Mouse (Mus musculus): ENCODE results near the gene Pde6c. TPM values are rescaled to one million over a fixed set of nuclear protein-coding genes. Genes with fewer than 3 reads are reported as not detected.

The Pde6c gene
- polyA plus RNA-seq, 1 experiment from 2014 or later, result 0.21 TPM

DNA sequence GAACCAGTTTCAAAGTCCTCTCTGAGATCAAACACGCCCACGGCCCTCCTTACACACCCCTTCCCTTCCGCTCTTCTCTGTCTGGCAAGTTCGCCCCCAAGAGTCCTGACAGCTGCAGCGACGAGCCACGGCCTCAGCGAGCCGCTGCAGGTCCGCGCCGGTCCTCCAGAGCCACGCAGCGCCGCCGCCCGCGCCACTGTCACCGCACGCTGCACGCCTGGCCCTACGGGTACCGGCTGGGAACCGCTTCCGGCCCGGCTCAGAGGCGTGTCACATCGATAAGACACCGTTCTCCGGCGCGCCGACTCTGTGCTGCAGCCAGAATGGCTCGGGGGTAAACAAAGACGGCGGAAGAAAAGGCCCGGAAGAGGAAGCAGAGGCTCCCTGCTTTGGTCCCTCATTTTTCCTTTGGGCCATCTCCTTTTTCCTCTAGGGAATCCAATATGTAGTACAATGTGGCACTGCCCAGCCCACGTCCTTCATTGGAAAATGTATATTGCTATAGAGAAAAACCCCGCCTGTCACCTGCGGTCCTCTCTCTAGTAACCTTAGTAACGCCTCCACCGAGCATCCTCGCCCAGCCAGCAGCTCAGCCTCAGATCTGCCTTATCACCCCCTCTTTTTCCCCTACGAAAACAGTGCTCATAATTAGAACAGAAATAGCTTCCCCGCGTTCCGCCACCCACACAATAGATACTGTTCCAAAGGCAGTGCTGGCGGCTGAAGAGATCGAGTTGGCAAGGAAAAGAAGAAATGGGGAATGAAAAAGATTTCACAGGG is 91.5 kb downstream of the Pde6c start, which contains the start of gene Fra10ac1:
Gene Fra10ac1 (minus strand): TSS at position 252 of the 780 bp plus-strand sequence.
- H3K4me3 ChIP-seq (replicated peaks; ENCODE audit: low read depth, low read length), result peak within 1 kb of the TSS; percentile 47
- under 1% methylated on average over 49 of the region's 49 CpGs for WGBS
- DNase-seq (peak; percentile 95), ATAC-seq (ENCODE audit: low FRiP score, low TSS enrichment) (peak; percentile 97)
- H3K27ac ChIP-seq (replicated peaks; ENCODE audit: low read depth, low read length), result peak within 1 kb of the TSS; percentile 97
- H3K27me3 ChIP-seq (ENCODE audit: control insufficient read depth, insufficient read depth, low read length), result no peaks in the 10 kb centered on the region
- H3K9me3 ChIP-seq (ENCODE audit: control insufficient read depth, low read length), result no peaks in the 10 kb centered on the region
- peak within 1 kb of the TSS; percentile 79 for H3K4me2 ChIP-seq (ENCODE audit: low read length)
- H3K4me1 ChIP-seq (ENCODE audit: control insufficient read depth, insufficient read depth, low read length), result peaks cover 8% of the 10 kb centered on the region; the same call in 1 of the 2 replicates
- peak within 1 kb of the TSS; percentile 75 for H3K9ac ChIP-seq (replicated peaks; ENCODE audit: low read length)
- 0 out of 2 replicates have a peak, but pooled peaks cover 4% of the 10 kb centered on the region for H3K36me3 ChIP-seq (ENCODE audit: control insufficient read depth, insufficient read depth, low read length)

DNA sequence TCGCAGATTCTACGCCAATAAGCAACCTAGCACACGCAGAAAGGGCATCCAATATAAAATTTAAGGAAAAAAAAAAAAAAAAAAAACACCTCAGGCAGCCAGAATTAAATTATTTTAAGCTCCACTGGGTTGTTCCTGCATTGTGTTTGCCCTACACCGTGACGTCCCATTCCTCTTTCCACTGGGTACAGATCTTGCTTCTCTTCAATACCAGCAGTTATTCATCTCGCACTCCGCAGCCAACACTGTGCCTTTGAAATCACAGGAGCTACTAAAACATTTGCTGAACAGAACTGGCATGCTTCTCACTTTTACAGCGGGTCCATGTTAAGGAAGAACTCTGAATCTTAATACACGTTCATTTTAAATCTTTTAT is 92.1 kb downstream of the Pde6c start:
- Histone ChIP-seq H3K4me2 (ENCODE audit: low read length) (peak overlapping the region; percentile 79), H3K9me3 (ENCODE audit: control insufficient read depth, low read length) (no peaks in the 10 kb centered on the region), H3K27ac (replicated peaks; ENCODE audit: low read depth, low read length) (peak overlapping the region; percentile 97), H3K9ac (replicated peaks; ENCODE audit: low read length) (peak overlapping the region; percentile 75), H3K4me1 (ENCODE audit: control insufficient read depth, insufficient read depth, low read length) (peaks cover 8% of the 10 kb centered on the region; the same call in 1 of the 2 replicates), H3K4me3 (replicated peaks; ENCODE audit: low read depth, low read length) (peak overlapping the region; percentile 47), H3K27me3 (ENCODE audit: control insufficient read depth, insufficient read depth, low read length) (no peaks in the 10 kb centered on the region), H3K36me3 (ENCODE audit: control insufficient read depth, insufficient read depth, low read length) (0 out of 2 replicates have a peak, but pooled peaks cover under 1% of the 10 kb centered on the region)
- 4% methylated on average over 9 of the region's 9 CpGs for WGBS
- ATAC-seq (ENCODE audit: low FRiP score, low TSS enrichment) (peak; percentile 55; the same call in 1 of the 2 replicates), DNase-seq (peak; percentile 74)

DNA sequence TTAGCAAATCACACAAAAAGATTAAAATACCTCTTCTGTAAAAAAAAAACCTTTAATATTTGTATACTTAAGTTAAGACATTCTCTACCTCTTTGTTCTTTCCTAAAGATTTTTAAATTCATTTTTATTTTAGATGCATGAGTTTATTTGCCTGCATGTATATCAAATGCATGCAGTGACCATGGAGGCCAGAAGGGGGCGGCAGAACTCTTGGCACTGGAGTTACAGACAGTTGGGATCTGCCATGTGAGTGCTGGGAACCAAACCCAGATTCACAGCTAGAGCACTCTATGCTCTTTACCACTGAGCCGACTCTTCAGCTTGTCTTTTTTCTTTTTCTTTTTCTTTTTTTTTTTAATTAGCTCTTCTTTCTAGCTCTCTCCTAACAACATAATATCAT is 96.1 kb downstream of the Pde6c start:
- Histone ChIP-seq H3K4me3 (replicated peaks; ENCODE audit: low read depth, low read length) (no peak overlapping the region), H3K36me3 (ENCODE audit: control insufficient read depth, insufficient read depth, low read length) (no peaks in the 10 kb centered on the region), H3K4me1 (ENCODE audit: control insufficient read depth, insufficient read depth, low read length) (no peaks in the 10 kb centered on the region), H3K4me2 (ENCODE audit: low read length) (no peak overlapping the region), H3K9me3 (ENCODE audit: control insufficient read depth, low read length) (no peaks in the 10 kb centered on the region), H3K27me3 (ENCODE audit: control insufficient read depth, insufficient read depth, low read length) (no peaks in the 10 kb centered on the region), H3K9ac (replicated peaks; ENCODE audit: low read length) (no peak overlapping the region), H3K27ac (replicated peaks; ENCODE audit: low read depth, low read length) (no peak overlapping the region)
- 56% methylated on average over 2 of the region's 2 CpGs for WGBS
- ATAC-seq (ENCODE audit: low FRiP score, low TSS enrichment), result no peak
- no peak for DNase-seq

DNA sequence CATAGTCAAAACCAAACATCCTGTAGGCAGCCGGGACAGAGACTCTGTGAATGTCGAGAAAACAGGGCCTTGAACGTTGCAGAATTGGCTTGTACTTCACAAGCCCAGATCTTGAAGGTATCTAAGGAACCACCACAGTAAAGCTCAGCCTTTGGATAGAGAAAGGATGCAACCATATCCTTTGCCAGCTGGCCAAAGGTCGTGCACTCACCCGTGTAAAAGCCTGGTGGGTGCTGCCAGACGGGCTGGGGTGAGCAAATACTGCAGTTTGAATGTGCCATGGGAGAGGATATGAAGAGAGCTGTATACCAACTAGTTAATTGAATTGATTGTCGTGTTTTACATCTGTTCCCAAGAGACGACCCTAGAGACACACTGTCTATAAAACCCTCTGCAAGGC is 99.5 kb downstream of the Pde6c start:
- 16% methylated on average over 8 of the region's 8 CpGs for WGBS
- Histone ChIP-seq H3K9me3 (ENCODE audit: control insufficient read depth, low read length) (no peaks in the 10 kb centered on the region), H3K27me3 (ENCODE audit: control insufficient read depth, insufficient read depth, low read length) (no peaks in the 10 kb centered on the region), H3K4me2 (ENCODE audit: low read length) (no peak overlapping the region), H3K9ac (replicated peaks; ENCODE audit: low read length) (no peak overlapping the region), H3K27ac (replicated peaks; ENCODE audit: low read depth, low read length) (no peak overlapping the region), H3K4me3 (replicated peaks; ENCODE audit: low read depth, low read length) (no peak overlapping the region), H3K4me1 (ENCODE audit: control insufficient read depth, insufficient read depth, low read length) (no peaks in the 10 kb centered on the region), H3K36me3 (ENCODE audit: control insufficient read depth, insufficient read depth, low read length) (no peaks in the 10 kb centered on the region)
- DNase-seq (no peak), ATAC-seq (ENCODE audit: low FRiP score, low TSS enrichment) (no peak)

GRCm38 (mm10) chr19:38232516-38232915 is 99.9 kb downstream of the Pde6c start:
- H3K9ac ChIP-seq (replicated peaks; ENCODE audit: low read length), result no peak overlapping the region
- no peak overlapping the region for H3K4me2 ChIP-seq (ENCODE audit: low read length)
- H3K4me1 ChIP-seq (ENCODE audit: control insufficient read depth, insufficient read depth, low read length), result no peaks in the 10 kb centered on the region
- H3K27me3 ChIP-seq (ENCODE audit: control insufficient read depth, insufficient read depth, low read length), result no peaks in the 10 kb centered on the region
- WGBS, result 6% methylated on average over 4 of the region's 4 CpGs
- no peak for DNase-seq
- ATAC-seq (ENCODE audit: low FRiP score, low TSS enrichment), result no peak
- no peak overlapping the region for H3K4me3 ChIP-seq (replicated peaks; ENCODE audit: low read depth, low read length)
- H3K9me3 ChIP-seq (ENCODE audit: control insufficient read depth, low read length), result no peaks in the 10 kb centered on the region
- H3K27ac ChIP-seq (replicated peaks; ENCODE audit: low read depth, low read length), result no peak overlapping the region
- H3K36me3 ChIP-seq (ENCODE audit: control insufficient read depth, insufficient read depth, low read length), result no peaks in the 10 kb centered on the region

Other genes with a start within 250 kb of the Pde6c start
- 0.15 and 1.1 TPM in 2 replicates for gene Myof, start 89.2 kb upstream of the Pde6c start, polyA plus RNA-seq (2014; fragmentation: Nextera tagmentation; extraction: Ambion mirVana)
- gene Cep55, start 77.8 kb upstream of the Pde6c start, polyA plus RNA-seq (2014; fragmentation: Nextera tagmentation; extraction: Ambion mirVana), result 2.8 and 10.0 TPM in 2 replicates
- 0.14 and 0.15 TPM in 2 replicates for gene Ffar4, start 35.7 kb upstream of the Pde6c start, polyA plus RNA-seq (2014; fragmentation: Nextera tagmentation; extraction: Ambion mirVana)
- 3.5 and 4.1 TPM in 2 replicates for gene Rbp4, start 7.5 kb upstream of the Pde6c start, polyA plus RNA-seq (2014; fragmentation: Nextera tagmentation; extraction: Ambion mirVana)
- gene Fra10ac1, start 91.4 kb downstream of the Pde6c start, polyA plus RNA-seq (2014; fragmentation: Nextera tagmentation; extraction: Ambion mirVana), result 40.3 and 41.0 TPM in 2 replicates
- gene Lgi1, start 131.8 kb downstream of the Pde6c start, polyA plus RNA-seq (2014; fragmentation: Nextera tagmentation; extraction: Ambion mirVana), result 15.0 and 15.1 TPM in 2 replicates